Mouse (Mus musculus) liver, embryonic 14.5 days (tissue): ENCODE results near the gene Syne4.

ENCODE experiments used
- CTCF ChIP-seq: IDR thresholded peaks from 2 replicates; pipeline ENCODE4 v1.5.1; 2016; ENCODE audit warnings: antibody characterized with exemption, low read depth, control low read depth
- EP300 ChIP-seq: IDR thresholded peaks from 2 replicates; pipeline ENCODE4 v1.6.1; 2016; ENCODE audit warnings: antibody characterized with exemption, low read depth

GRCm38 (mm10) chr7:30358378-30359186 lies 44.0 kb downstream of the Syne4 start:
- TF ChIP-seq EP300 (no peak), CTCF (no peak)
